Mouse (Mus musculus): Measurements from ENCODE around the gene Bcl2l14. TPM values are rescaled to one million over a fixed set of nuclear protein-coding genes. Genes with fewer than 3 reads are reported as not detected.

Gene Bcl2l14
- polyA plus RNA-seq, 1 experiment from 2014 or later = 0.10 TPM

GRCm38 (mm10) chr6:134413706-134414531 is 17.8 kb downstream of the Bcl2l14 start:
- Histone ChIP-seq H3K4me2 (replicated peaks) (no peak overlapping the region), H3K27ac (replicated peaks) (no peak overlapping the region), H3K9ac (replicated peaks) (no peak overlapping the region), H3K4me1 (no peaks in the 10 kb centered on the region), H3K4me3 (no peak overlapping the region), H3K36me3 (no peaks in the 10 kb centered on the region), H3K27me3 (no peaks in the 10 kb centered on the region), H3K9me3 (no peaks in the 10 kb centered on the region)
- ATAC-seq (ENCODE audit: low FRiP score, low read depth) = no peak
- WGBS = 69% methylated on average over 18 of the region's 18 CpGs

DNA sequence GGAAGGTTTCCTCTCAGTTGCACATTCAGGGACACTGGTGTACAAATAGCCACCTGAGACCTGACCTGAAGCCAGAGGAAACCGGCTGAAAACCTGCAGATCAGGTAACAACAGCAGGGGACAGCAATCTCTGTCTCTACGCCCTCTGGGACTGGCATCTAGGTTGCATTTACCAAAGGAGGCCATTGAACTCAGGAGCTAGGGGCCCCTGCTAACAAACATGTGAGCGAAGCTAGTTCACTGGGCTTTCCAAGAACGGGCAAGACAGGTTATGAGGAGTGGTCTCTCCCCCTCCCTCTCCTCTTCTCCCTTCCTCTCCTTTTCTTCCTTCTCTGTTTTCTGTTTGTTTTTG is 18.4 kb downstream of the Bcl2l14 start:
- 84% methylated on average over 4 of the region's 4 CpGs for WGBS
- Histone ChIP-seq H3K9me3 (no peaks in the 10 kb centered on the region), H3K27ac (replicated peaks) (no peak overlapping the region), H3K27me3 (no peaks in the 10 kb centered on the region), H3K4me1 (no peaks in the 10 kb centered on the region), H3K4me2 (replicated peaks) (no peak overlapping the region), H3K9ac (replicated peaks) (no peak overlapping the region), H3K4me3 (no peak overlapping the region), H3K36me3 (no peaks in the 10 kb centered on the region)
- no peak for ATAC-seq (ENCODE audit: low FRiP score, low read depth)

GRCm38 (mm10) chr6:134416556-134417105 is 20.5 kb downstream of the Bcl2l14 start:
- H3K27me3 ChIP-seq = no peaks in the 10 kb centered on the region
- H3K27ac ChIP-seq (replicated peaks) = no peak overlapping the region
- 40% methylated on average over 3 of the region's 3 CpGs for WGBS
- no peak overlapping the region for H3K4me3 ChIP-seq
- no peak overlapping the region for H3K9ac ChIP-seq (replicated peaks)
- no peaks in the 10 kb centered on the region for H3K36me3 ChIP-seq
- no peak for ATAC-seq (ENCODE audit: low FRiP score, low read depth)
- H3K9me3 ChIP-seq = no peaks in the 10 kb centered on the region
- H3K4me1 ChIP-seq = no peaks in the 10 kb centered on the region
- H3K4me2 ChIP-seq (replicated peaks) = no peak overlapping the region

DNA sequence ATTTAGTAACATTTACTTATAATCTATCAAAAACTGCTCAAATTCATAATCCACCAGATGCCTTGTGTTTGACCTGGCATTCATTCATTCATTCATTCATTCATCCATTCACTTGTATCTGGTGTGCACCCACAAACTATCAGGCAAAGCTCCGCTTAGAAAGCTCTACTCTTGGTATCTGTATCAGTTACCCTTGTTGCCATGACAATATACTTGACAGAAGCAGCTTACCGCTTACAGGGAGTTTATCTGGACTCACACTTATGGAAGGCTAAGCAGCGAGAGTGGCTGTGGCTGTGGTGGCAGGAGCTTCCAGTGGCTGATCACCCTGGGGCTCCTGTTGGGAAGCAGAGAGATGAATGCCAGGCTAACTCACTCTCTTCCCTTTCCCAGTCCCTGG is 21.8 kb downstream of the Bcl2l14 start:
- H3K27me3 ChIP-seq = no peaks in the 10 kb centered on the region
- no peak overlapping the region for H3K9ac ChIP-seq (replicated peaks)
- 0 out of 2 replicates have a peak, but pooled peaks have one; percentile 23 for ATAC-seq (ENCODE audit: low FRiP score, low read depth)
- WGBS = 77% methylated on average over 3 of the region's 3 CpGs
- no peaks in the 10 kb centered on the region for H3K36me3 ChIP-seq
- H3K4me1 ChIP-seq = no peaks in the 10 kb centered on the region
- no peaks in the 10 kb centered on the region for H3K9me3 ChIP-seq
- H3K4me2 ChIP-seq (replicated peaks) = no peak overlapping the region
- H3K4me3 ChIP-seq = no peak overlapping the region
- no peak overlapping the region for H3K27ac ChIP-seq (replicated peaks)

- H3K4me1 ChIP-seq = no peaks in the 10 kb centered on the region
- 88% methylated on average over 8 of the region's 8 CpGs for WGBS
- no peak overlapping the region for H3K4me3 ChIP-seq
- H3K9me3 ChIP-seq = no peaks in the 10 kb centered on the region
- no peaks in the 10 kb centered on the region for H3K36me3 ChIP-seq
- no peak for ATAC-seq (ENCODE audit: low FRiP score, low read depth)
- no peak overlapping the region for H3K4me2 ChIP-seq (replicated peaks)
- no peak overlapping the region for H3K9ac ChIP-seq (replicated peaks)
- H3K27ac ChIP-seq (replicated peaks) = no peak overlapping the region
- H3K27me3 ChIP-seq = 0 out of 2 replicates have a peak, but pooled peaks cover 5% of the 10 kb centered on the region
Measured at GRCm38 (mm10) chr6:134420375-134420774, 24.3 kb downstream of the Bcl2l14 start.

- Histone ChIP-seq H3K27ac (replicated peaks) (no peak overlapping the region), H3K27me3 (0 out of 2 replicates have a peak, but pooled peaks cover 5% of the 10 kb centered on the region), H3K36me3 (no peaks in the 10 kb centered on the region), H3K4me1 (no peaks in the 10 kb centered on the region), H3K9me3 (no peaks in the 10 kb centered on the region), H3K4me2 (replicated peaks) (no peak overlapping the region), H3K9ac (replicated peaks) (no peak overlapping the region), H3K4me3 (no peak overlapping the region)
- no peak for ATAC-seq (ENCODE audit: low FRiP score, low read depth)
- WGBS = 92% methylated on average over 6 of the region's 6 CpGs
Measured at GRCm38 (mm10) chr6:134421921-134422320, 25.8 kb downstream of the Bcl2l14 start.

GRCm38 (mm10) chr6:134425216-134425717 is 29.1 kb downstream of the Bcl2l14 start:
- WGBS = 43% methylated on average over 11 of the region's 11 CpGs
- 0 out of 2 replicates have a peak, but pooled peaks cover 5% of the 10 kb centered on the region for H3K27me3 ChIP-seq
- no peak overlapping the region for H3K4me2 ChIP-seq (replicated peaks)

GRCm38 (mm10) chr6:134427165-134427564 is 31.0 kb downstream of the Bcl2l14 start:
- no peak overlapping the region for H3K9ac ChIP-seq (replicated peaks)
- no peak overlapping the region for H3K4me3 ChIP-seq
- no peak for ATAC-seq (ENCODE audit: low FRiP score, low read depth)
- no peak overlapping the region for H3K4me2 ChIP-seq (replicated peaks)
- H3K27me3 ChIP-seq = 0 out of 2 replicates have a peak, but pooled peaks cover 5% of the 10 kb centered on the region
- H3K36me3 ChIP-seq = no peaks in the 10 kb centered on the region
- 72% methylated on average over 3 of the region's 3 CpGs for WGBS
- no peaks in the 10 kb centered on the region for H3K9me3 ChIP-seq
- no peak overlapping the region for H3K27ac ChIP-seq (replicated peaks)
- no peaks in the 10 kb centered on the region for H3K4me1 ChIP-seq

More at GRCm38 (mm10) chr6:134425216-134425717, 29.1 kb downstream of the Bcl2l14 start:
- Histone ChIP-seq H3K9me3 (no peaks in the 10 kb centered on the region), H3K27ac (replicated peaks) (no peak overlapping the region), H3K4me1 (no peaks in the 10 kb centered on the region), H3K9ac (replicated peaks) (no peak overlapping the region), H3K4me3 (no peak overlapping the region), H3K36me3 (no peaks in the 10 kb centered on the region)
- ATAC-seq (ENCODE audit: low FRiP score, low read depth) = peak; percentile 80

GRCm38 (mm10) chr6:134428455-134428854 is 32.3 kb downstream of the Bcl2l14 start:
- no peaks in the 10 kb centered on the region for H3K4me1 ChIP-seq
- 0 out of 2 replicates have a peak, but pooled peaks cover 5% of the 10 kb centered on the region for H3K27me3 ChIP-seq
- H3K9ac ChIP-seq (replicated peaks) = no peak overlapping the region
- H3K4me2 ChIP-seq (replicated peaks) = no peak overlapping the region
- H3K27ac ChIP-seq (replicated peaks) = no peak overlapping the region
- no peaks in the 10 kb centered on the region for H3K36me3 ChIP-seq
- no peak for ATAC-seq (ENCODE audit: low FRiP score, low read depth)
- H3K9me3 ChIP-seq = no peaks in the 10 kb centered on the region
- no peak overlapping the region for H3K4me3 ChIP-seq
- WGBS = 81% methylated on average over 5 of the region's 5 CpGs

GRCm38 (mm10) chr6:134430161-134430799 is 34.2 kb downstream of the Bcl2l14 start:
- Histone ChIP-seq H3K4me2 (replicated peaks) (no peak overlapping the region), H3K9ac (replicated peaks) (no peak overlapping the region), H3K27ac (replicated peaks) (no peak overlapping the region), H3K9me3 (no peaks in the 10 kb centered on the region), H3K36me3 (no peaks in the 10 kb centered on the region), H3K4me3 (no peak overlapping the region), H3K27me3 (no peaks in the 10 kb centered on the region), H3K4me1 (no peaks in the 10 kb centered on the region)
- WGBS = 85% methylated on average over 9 of the region's 9 CpGs
- ATAC-seq (ENCODE audit: low FRiP score, low read depth) = no peak

DNA sequence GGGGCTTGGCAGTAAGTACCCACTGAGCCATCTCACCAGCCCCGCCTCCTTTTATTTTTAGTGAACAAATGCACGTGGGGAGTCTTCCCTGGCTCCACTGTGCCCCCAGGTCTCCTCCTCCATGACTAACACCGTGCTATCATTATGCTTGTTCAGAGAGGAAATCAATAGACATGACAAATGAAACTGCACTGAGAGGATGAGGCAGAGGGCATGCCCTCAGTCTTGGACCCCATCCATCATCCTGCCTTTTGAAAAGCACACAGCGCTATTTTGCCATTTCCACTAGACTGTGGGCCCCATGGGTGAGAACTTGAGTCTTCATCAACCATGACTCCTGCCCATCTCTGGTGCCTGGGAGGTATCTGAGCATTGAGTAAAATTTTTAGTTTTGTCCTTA is 35.5 kb downstream of the Bcl2l14 start:
- WGBS = 75% methylated on average over 4 of the region's 4 CpGs
- Histone ChIP-seq H3K36me3 (no peaks in the 10 kb centered on the region), H3K4me3 (no peak overlapping the region), H3K4me1 (no peaks in the 10 kb centered on the region), H3K27me3 (no peaks in the 10 kb centered on the region), H3K27ac (replicated peaks) (no peak overlapping the region), H3K9ac (replicated peaks) (no peak overlapping the region), H3K4me2 (replicated peaks) (no peak overlapping the region), H3K9me3 (no peaks in the 10 kb centered on the region)
- ATAC-seq (ENCODE audit: low FRiP score, low read depth) = no peak

- Histone ChIP-seq H3K36me3 (no peaks in the 10 kb centered on the region), H3K4me3 (no peak overlapping the region), H3K9ac (replicated peaks) (no peak overlapping the region), H3K27ac (replicated peaks) (no peak overlapping the region), H3K27me3 (0 out of 2 replicates have a peak, but pooled peaks cover 1% of the 10 kb centered on the region), H3K4me2 (replicated peaks) (no peak overlapping the region), H3K4me1 (no peaks in the 10 kb centered on the region), H3K9me3 (no peaks in the 10 kb centered on the region)
- WGBS = 78% methylated on average over 3 of the region's 3 CpGs
- ATAC-seq (ENCODE audit: low FRiP score, low read depth) = no peak
Measured at GRCm38 (mm10) chr6:134433281-134433680, 37.2 kb downstream of the Bcl2l14 start.
